Mouse (Mus musculus): Measurements from ENCODE around the gene Jkamp.
"Not testable (repeated sequence)": the region's sequence is repeated elsewhere in the genome, so short reads cannot be mapped to it uniquely, and the experiment has no call there.

Gene Jkamp

GRCm38 (mm10) chr12:72085329-72086165, at the start of gene Jkamp, which contains the start of gene L3hypdh:
Gene Jkamp (plus strand): TSS chr12:72085589.
Gene L3hypdh (minus strand): TSS chr12:72085439.
- DNase-seq: peak; percentile 100

- no peak for DNase-seq
These were observed 49.2 kb upstream of the Jkamp start for GRCm38 (mm10) chr12:72036097-72036661.

GRCm38 (mm10) chr12:72037049-72037448, 48.3 kb upstream of the Jkamp start:
- no peak for DNase-seq

- no peak for DNase-seq
These were observed 46.5 kb upstream of the Jkamp start for GRCm38 (mm10) chr12:72038866-72039265.

GRCm38 (mm10) chr12:72039501-72039900, 45.9 kb upstream of the Jkamp start:
- DNase-seq: no peak

- DNase-seq: no peak
These were observed 44.2 kb upstream of the Jkamp start for GRCm38 (mm10) chr12:72041238-72041637.

- DNase-seq: no peak
These were observed 37.9 kb upstream of the Jkamp start for GRCm38 (mm10) chr12:72047513-72047912.

GRCm38 (mm10) chr12:72050156-72050555, 35.2 kb upstream of the Jkamp start:
- DNase-seq: not testable (repeated sequence)

GRCm38 (mm10) chr12:72050821-72051220, 34.6 kb upstream of the Jkamp start:
- no peak for DNase-seq

GRCm38 (mm10) chr12:72052571-72052970, 32.8 kb upstream of the Jkamp start:
- DNase-seq: no peak

- DNase-seq: peak; percentile 51
These were observed 32.1 kb upstream of the Jkamp start for GRCm38 (mm10) chr12:72053303-72053702.

GRCm38 (mm10) chr12:72053851-72054250, 31.5 kb upstream of the Jkamp start:
- DNase-seq: no peak

GRCm38 (mm10) chr12:72057780-72058179, 27.6 kb upstream of the Jkamp start:
- DNase-seq: no peak

- no peak for DNase-seq
These were observed 15.6 kb upstream of the Jkamp start for GRCm38 (mm10) chr12:72069626-72070326.

GRCm38 (mm10) chr12:72070327-72071269, 14.8 kb upstream of the Jkamp start, which contains the start of gene Gpr135:
Gene Gpr135 (minus strand): TSS chr12:72071125.
- DNase-seq: peak; percentile 88

GRCm38 (mm10) chr12:72078248-72078647, 7.1 kb upstream of the Jkamp start:
- DNase-seq: no peak

GRCm38 (mm10) chr12:72081961-72082360, 3.4 kb upstream of the Jkamp start:
- DNase-seq: no peak

- peak; percentile 52 for DNase-seq
These were observed 3.0 kb upstream of the Jkamp start for GRCm38 (mm10) chr12:72082370-72082769.

- DNase-seq: no peak
These were observed 2.1 kb upstream of the Jkamp start for GRCm38 (mm10) chr12:72083265-72083664.

GRCm38 (mm10) chr12:72084261-72085023, 947 bp upstream of the Jkamp start:
- peak; percentile 63 for DNase-seq

GRCm38 (mm10) chr12:72085024-72085328, 413 bp upstream of the Jkamp start:
- no peak for DNase-seq
